Mouse (Mus musculus): ENCODE results near the gene D230025D16Rik. TPM values are rescaled to one million over a fixed set of nuclear protein-coding genes. Genes with fewer than 3 reads are reported as not detected.
"Not testable (repeated sequence)": the region's sequence is repeated elsewhere in the genome, so short reads cannot be mapped to it uniquely, and the experiment has no call there.

D230025D16Rik gene
- total and polyA plus RNA-seq, 2 experiments from 2014 or later = 24.6 to 36.7 TPM

GRCm38 (mm10) chr8:105217926-105218522 is 6.9 kb upstream of the D230025D16Rik start:
- no peaks in the 10 kb centered on the region for H3K27me3 ChIP-seq (ENCODE audit: insufficient read depth, low read length)
- H3K4me3 ChIP-seq (ENCODE audit: low read depth, low read length) = no peak overlapping the region
- H3K27ac ChIP-seq (ENCODE audit: low read depth, low read length) = no peak overlapping the region
- no peaks in the 10 kb centered on the region; the same call in 1 of the 2 replicates for H3K36me3 ChIP-seq (ENCODE audit: insufficient read depth, low read length)
- H3K9ac ChIP-seq (replicated peaks; ENCODE audit: low read length, poor library complexity, severe bottlenecking) = no peak overlapping the region
- no peaks in the 10 kb centered on the region for H3K4me1 ChIP-seq (ENCODE audit: insufficient read depth, low read length)
- no peak overlapping the region for H3K4me2 ChIP-seq (ENCODE audit: low read depth, low read length, poor library complexity, severe bottlenecking)
- 84% methylated on average over 5 of the region's 5 CpGs for WGBS
- TF ChIP-seq CTCF (IDR thresholded peaks at IDR 0.05) = peak; percentile 92
- H3K9me3 ChIP-seq (ENCODE audit: low read length) = no peaks in the 10 kb centered on the region
- no peak for ATAC-seq (ENCODE audit: low FRiP score)
- DNase-seq (ENCODE audit: low spot score) = peak; percentile 92

GRCm38 (mm10) chr8:105223850-105224249 is 1.1 kb upstream of the D230025D16Rik start:
- Histone ChIP-seq H3K9ac (replicated peaks; ENCODE audit: low read length, poor library complexity, severe bottlenecking) (no peak overlapping the region), H3K27me3 (ENCODE audit: insufficient read depth, low read length) (no peaks in the 10 kb centered on the region), H3K4me3 (ENCODE audit: low read depth, low read length) (no peak overlapping the region), H3K27ac (ENCODE audit: low read depth, low read length) (no peak overlapping the region), H3K36me3 (ENCODE audit: insufficient read depth, low read length) (no peaks in the 10 kb centered on the region), H3K4me1 (ENCODE audit: insufficient read depth, low read length) (peaks cover 9% of the 10 kb centered on the region), H3K9me3 (ENCODE audit: low read length) (no peaks in the 10 kb centered on the region), H3K4me2 (ENCODE audit: low read depth, low read length, poor library complexity, severe bottlenecking) (no peak overlapping the region)
- ATAC-seq (ENCODE audit: low FRiP score) (no peak), DNase-seq (ENCODE audit: low spot score) (no peak)
- TF ChIP-seq CTCF (IDR thresholded peaks at IDR 0.05) = no peak
- 87% methylated on average over 7 of the region's 7 CpGs for WGBS

- Histone ChIP-seq H3K9ac (replicated peaks; ENCODE audit: low read length, poor library complexity, severe bottlenecking) (peak overlapping the region; percentile 91), H3K4me3 (ENCODE audit: low read depth, low read length) (peak overlapping the region; percentile 96), H3K27me3 (ENCODE audit: insufficient read depth, low read length) (no peaks in the 10 kb centered on the region), H3K9me3 (ENCODE audit: low read length) (no peaks in the 10 kb centered on the region), H3K36me3 (ENCODE audit: insufficient read depth, low read length) (no peaks in the 10 kb centered on the region), H3K27ac (ENCODE audit: low read depth, low read length) (peak overlapping the region; percentile 80), H3K4me2 (ENCODE audit: low read depth, low read length, poor library complexity, severe bottlenecking) (peak overlapping the region; percentile 68), H3K4me1 (ENCODE audit: insufficient read depth, low read length) (peaks cover 9% of the 10 kb centered on the region)
- WGBS = under 1% methylated on average over 27 of the region's 27 CpGs
- DNase-seq (ENCODE audit: low spot score) (no peak), ATAC-seq (ENCODE audit: low FRiP score) (no peak)
- no peak for TF ChIP-seq CTCF (IDR thresholded peaks at IDR 0.05)
These were observed 288 bp downstream of the D230025D16Rik start for GRCm38 (mm10) chr8:105225272-105225593.

GRCm38 (mm10) chr8:105225917-105226316 is 972 bp downstream of the D230025D16Rik start:
- Histone ChIP-seq H3K27ac (ENCODE audit: low read depth, low read length) (no peak overlapping the region), H3K9ac (replicated peaks; ENCODE audit: low read length, poor library complexity, severe bottlenecking) (peak overlapping the region; percentile 91), H3K4me2 (ENCODE audit: low read depth, low read length, poor library complexity, severe bottlenecking) (peak overlapping the region; percentile 68), H3K9me3 (ENCODE audit: low read length) (no peaks in the 10 kb centered on the region), H3K4me3 (ENCODE audit: low read depth, low read length) (peak overlapping the region; percentile 96), H3K4me1 (ENCODE audit: insufficient read depth, low read length) (peaks cover 9% of the 10 kb centered on the region), H3K27me3 (ENCODE audit: insufficient read depth, low read length) (no peaks in the 10 kb centered on the region), H3K36me3 (ENCODE audit: insufficient read depth, low read length) (no peaks in the 10 kb centered on the region)
- no peak for ATAC-seq (ENCODE audit: low FRiP score)
- DNase-seq (ENCODE audit: low spot score) = no peak
- WGBS = 31% methylated on average over 6 of the region's 6 CpGs
- TF ChIP-seq CTCF (IDR thresholded peaks at IDR 0.05) = no peak

GRCm38 (mm10) chr8:105231503-105232320 is 6.8 kb downstream of the D230025D16Rik start:
- H3K27me3 ChIP-seq (ENCODE audit: insufficient read depth, low read length) = no peaks in the 10 kb centered on the region
- TF ChIP-seq CTCF (IDR thresholded peaks at IDR 0.05) = no peak
- no peak overlapping the region for H3K4me2 ChIP-seq (ENCODE audit: low read depth, low read length, poor library complexity, severe bottlenecking)
- no peaks in the 10 kb centered on the region for H3K4me1 ChIP-seq (ENCODE audit: insufficient read depth, low read length)
- no peak overlapping the region for H3K27ac ChIP-seq (ENCODE audit: low read depth, low read length)
- no peak overlapping the region for H3K4me3 ChIP-seq (ENCODE audit: low read depth, low read length)
- H3K36me3 ChIP-seq (ENCODE audit: insufficient read depth, low read length) = peaks cover 13% of the 10 kb centered on the region
- no peak for DNase-seq (ENCODE audit: low spot score)
- H3K9me3 ChIP-seq (ENCODE audit: low read length) = no peaks in the 10 kb centered on the region
- no peak overlapping the region for H3K9ac ChIP-seq (replicated peaks; ENCODE audit: low read length, poor library complexity, severe bottlenecking)
- no peak for ATAC-seq (ENCODE audit: low FRiP score)
- WGBS = 84% methylated on average over 12 of the region's 12 CpGs

GRCm38 (mm10) chr8:105232321-105232693 is 7.4 kb downstream of the D230025D16Rik start:
- DNase-seq (ENCODE audit: low spot score); ATAC-seq (ENCODE audit: low FRiP score): not testable (repeated sequence)
- 87% methylated on average over 4 of the region's 4 CpGs for WGBS

More at GRCm38 (mm10) chr8:105232321-105232693, 7.4 kb downstream of the D230025D16Rik start:
- not testable (repeated sequence) for H3K9ac ChIP-seq (replicated peaks; ENCODE audit: low read length, poor library complexity, severe bottlenecking); H3K27ac ChIP-seq (ENCODE audit: low read depth, low read length); H3K4me3 ChIP-seq (ENCODE audit: low read depth, low read length); H3K27me3 ChIP-seq (ENCODE audit: insufficient read depth, low read length); H3K9me3 ChIP-seq (ENCODE audit: low read length); H3K4me2 ChIP-seq (ENCODE audit: low read depth, low read length, poor library complexity, severe bottlenecking); H3K4me1 ChIP-seq (ENCODE audit: insufficient read depth, low read length)
- peaks cover 13% of the 10 kb centered on the region for H3K36me3 ChIP-seq (ENCODE audit: insufficient read depth, low read length)
